Mouse (Mus musculus): ENCODE results near the gene Apol8. TPM values are rescaled to one million over a fixed set of nuclear protein-coding genes. Genes with fewer than 3 reads are reported as not detected.
"Not testable (repeated sequence)": the region's sequence is repeated elsewhere in the genome, so short reads cannot be mapped to it uniquely, and the experiment has no call there.

Apol8 gene
- polyA plus RNA-seq, 1 experiment from 2014 or later = not detected

DNA sequence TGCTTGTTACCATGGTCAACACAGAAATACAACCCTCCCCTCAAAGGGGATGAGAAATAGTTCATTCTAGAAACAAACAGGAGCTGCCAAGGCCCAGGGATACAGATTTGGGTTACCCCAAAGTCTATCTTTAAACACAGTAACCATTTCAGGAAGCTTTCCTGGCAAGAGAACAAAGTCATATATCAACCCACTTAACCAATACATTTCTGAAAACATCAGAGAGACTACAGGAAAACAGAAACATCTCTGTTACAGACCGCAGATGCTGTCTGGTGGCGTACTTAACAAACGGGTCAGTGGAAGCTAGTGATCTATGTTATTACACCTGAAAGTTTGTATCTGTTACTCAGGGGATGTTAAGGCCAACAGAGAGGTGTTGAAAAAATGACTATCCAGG is 51.5 kb downstream of the Apol8 start:
- H3K4me3 ChIP-seq (replicated peaks; ENCODE audit: low read depth, low read length); H3K27me3 ChIP-seq (ENCODE audit: insufficient read depth, low read length); H3K36me3 ChIP-seq (ENCODE audit: insufficient read depth, low read length); H3K27ac ChIP-seq; H3K4me1 ChIP-seq (replicated peaks; ENCODE audit: insufficient read depth, low read length); ATAC-seq (replicated peaks; ENCODE audit: low FRiP score, low read depth); DNase-seq (ENCODE audit: low spot score); H3K4me2 ChIP-seq (ENCODE audit: low read length); H3K9me3 ChIP-seq (replicated peaks; ENCODE audit: low read length); H3K9ac ChIP-seq (ENCODE audit: low read depth, low read length): not testable (repeated sequence)
- WGBS = 45% methylated on average over 3 of the region's 3 CpGs

DNA sequence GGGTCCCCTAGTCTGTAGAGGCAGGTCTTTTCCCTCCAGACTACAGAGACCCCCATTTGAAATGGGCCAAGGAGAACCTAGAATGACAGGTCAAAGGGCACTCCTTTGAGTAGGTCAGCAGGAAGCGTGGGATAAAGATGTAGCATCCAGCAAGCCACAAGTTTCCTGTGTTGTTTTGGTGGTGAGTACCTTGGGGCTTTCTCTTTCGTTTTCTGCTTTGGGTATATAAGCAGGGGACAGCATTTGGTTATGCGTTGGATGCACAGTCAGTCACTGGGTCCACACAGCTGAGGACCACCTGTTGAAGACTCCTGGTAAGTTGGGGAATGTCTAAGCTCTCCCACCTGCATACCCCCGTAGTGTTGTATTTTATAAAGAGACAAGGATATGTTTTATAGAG is 58.1 kb downstream of the Apol8 start, which contains the start of gene Apol7e:
Gene Apol7e, plus strand, starts transcription at position 202 of the 400 bp plus-strand sequence.
- not testable (repeated sequence) for DNase-seq (ENCODE audit: low spot score); H3K4me1 ChIP-seq (replicated peaks; ENCODE audit: insufficient read depth, low read length); H3K36me3 ChIP-seq (ENCODE audit: insufficient read depth, low read length); H3K4me2 ChIP-seq (ENCODE audit: low read length); H3K27ac ChIP-seq; ATAC-seq (replicated peaks; ENCODE audit: low FRiP score, low read depth); H3K27me3 ChIP-seq (ENCODE audit: insufficient read depth, low read length); H3K4me3 ChIP-seq (replicated peaks; ENCODE audit: low read depth, low read length); H3K9ac ChIP-seq (ENCODE audit: low read depth, low read length); H3K9me3 ChIP-seq (replicated peaks; ENCODE audit: low read length)
- WGBS = 75% methylated on average over 4 of the region's 4 CpGs

Other genes starting within 250 kb of the Apol8 start
- gene Apol11a, start 248.7 kb downstream of the Apol8 start, polyA plus RNA-seq (2015; fragmentation: Nextera tagmentation; extraction: Ambion mirVana) = not detected in 2 replicates
- not detected in 2 replicates for gene Apol7c, start 223.7 kb downstream of the Apol8 start, polyA plus RNA-seq (2015; fragmentation: Nextera tagmentation; extraction: Ambion mirVana)
- gene 1700025B11Rik, start 195.1 kb downstream of the Apol8 start, polyA plus RNA-seq (2015; fragmentation: Nextera tagmentation; extraction: Ambion mirVana) = not detected in 2 replicates
- 0.12 and 0.24 TPM in 2 replicates for gene Apol10b, start 160.9 kb downstream of the Apol8 start, polyA plus RNA-seq (2015; fragmentation: Nextera tagmentation; extraction: Ambion mirVana)
- gene Gm36245, start 157.7 kb downstream of the Apol8 start, polyA plus RNA-seq (2015; fragmentation: Nextera tagmentation; extraction: Ambion mirVana) = not detected in 2 replicates
- not detected in 2 replicates for gene Apol11b, start 113.7 kb downstream of the Apol8 start, polyA plus RNA-seq (2015; fragmentation: Nextera tagmentation; extraction: Ambion mirVana)
- not detected in 2 replicates for gene Apol7e, start 58.1 kb downstream of the Apol8 start, polyA plus RNA-seq (2015; fragmentation: Nextera tagmentation; extraction: Ambion mirVana)
- 0.14 and 0.15 TPM in 2 replicates for gene Apol9b, start 28.0 kb downstream of the Apol8 start, polyA plus RNA-seq (2015; fragmentation: Nextera tagmentation; extraction: Ambion mirVana)
- 52.9 and 57.2 TPM in 2 replicates for gene Myh9, start 85.2 kb upstream of the Apol8 start, polyA plus RNA-seq (2015; fragmentation: Nextera tagmentation; extraction: Ambion mirVana)
- 245 and 253 TPM in 2 replicates for gene Txn2, start 172.0 kb upstream of the Apol8 start, polyA plus RNA-seq (2015; fragmentation: Nextera tagmentation; extraction: Ambion mirVana)
- 3.2 TPM in 2 replicates for gene Foxred2, start 199.7 kb upstream of the Apol8 start, polyA plus RNA-seq (2015; fragmentation: Nextera tagmentation; extraction: Ambion mirVana)
- 120 and 132 TPM in 2 replicates for gene Eif3d, start 213.8 kb upstream of the Apol8 start, polyA plus RNA-seq (2015; fragmentation: Nextera tagmentation; extraction: Ambion mirVana)

Data from kidney, postnatal 0 days (tissue).